Mouse (Mus musculus) stomach, postnatal 0 days (tissue): Measurements from ENCODE around the gene Osbpl8.

Experiments used
- CTCF ChIP-seq: IDR thresholded peaks from 2 replicates; pipeline ENCODE4 v1.5.1; 2016; ENCODE audit warnings: antibody characterized with exemption, low read depth, mild to moderate bottlenecking, moderate library complexity
- EP300 ChIP-seq: optimal IDR thresholded peaks from 2 replicates; pipeline ENCODE3; 2016; ENCODE audit warnings: antibody characterized with exemption

DNA sequence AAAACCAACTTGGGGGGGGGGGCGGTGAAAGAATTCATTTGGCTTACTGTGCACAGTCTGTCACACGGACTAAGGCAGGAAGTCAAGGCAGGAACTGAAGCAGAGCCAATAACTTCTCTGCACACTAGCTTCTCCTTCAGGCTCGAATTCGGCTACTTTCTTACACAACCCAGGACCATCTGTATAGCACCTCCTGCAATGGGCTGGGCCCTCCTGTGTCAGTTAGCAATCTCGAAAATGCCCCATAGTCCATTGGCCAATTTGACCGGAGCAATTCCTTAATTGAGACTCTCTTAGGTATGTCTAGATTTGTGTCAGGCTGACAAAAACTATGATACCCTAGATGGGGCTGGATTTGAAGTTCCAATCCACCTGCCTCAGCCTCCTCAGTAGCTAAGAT is 3.2 kb upstream of the Osbpl8 start:
- no peak for TF ChIP-seq CTCF
- no peak for TF ChIP-seq EP300
